Mouse (Mus musculus) midbrain, embryonic 12.5 days (tissue): ENCODE data around the gene Foxr1. TPM values are rescaled to one million over a fixed set of nuclear protein-coding genes. Genes with fewer than 3 reads are reported as not detected.
"Not testable (repeated sequence)": the region's sequence is repeated elsewhere in the genome, so short reads cannot be mapped to it uniquely, and the experiment has no call there.

ENCODE experiments used
- ATAC-seq: fragments of 200-750 bp; cut with Nextera tagmentation; 2 replicates; pipeline ENCODE4 v1.8.0; 2017; ENCODE audit warnings: low read depth, moderate TSS enrichment, moderate library complexity; ENCODE audit not compliant: low FRiP score
- H3K27ac ChIP-seq: fragments of 300-500 bp; sonication (generic); replicated peaks from 2 replicates; pipeline ENCODE4 v1.5.1; 2016; ENCODE audit warnings: mild to moderate bottlenecking
- H3K27me3 ChIP-seq: fragments of 300-500 bp; sonication (generic); 2 replicates; pipeline ENCODE4 v1.6.1; 2016; ENCODE audit warnings: mild to moderate bottlenecking
- H3K36me3 ChIP-seq: fragments of 300-500 bp; sonication (generic); 2 replicates; pipeline ENCODE4 v1.6.1; 2016
- H3K4me1 ChIP-seq: fragments of 300-500 bp; sonication (generic); 2 replicates; pipeline ENCODE4 v1.6.1; 2016
- H3K4me2 ChIP-seq: fragments of 300-500 bp; sonication (generic); replicated peaks from 2 replicates; pipeline ENCODE4 v1.6.1; 2016; ENCODE audit warnings: mild to moderate bottlenecking, moderate library complexity
- H3K4me3 ChIP-seq: fragments of 300-500 bp; sonication (generic); 2 replicates; pipeline ENCODE4 v1.5.1; 2016; ENCODE audit warnings: mild to moderate bottlenecking
- H3K9ac ChIP-seq: fragments of 300-500 bp; sonication (generic); replicated peaks from 2 replicates; pipeline ENCODE4 v1.6.1; 2016; ENCODE audit warnings: mild to moderate bottlenecking, moderate library complexity
- H3K9me3 ChIP-seq: fragments of 300-500 bp; sonication (generic); 2 replicates; pipeline ENCODE4 v1.6.1; 2016; ENCODE audit warnings: mild to moderate bottlenecking
- WGBS: fragments of 180-500 bp; shearing (Covaris S2); methylation state at CpG from one replicate; pipeline ENCODE4 v1.1.7; 2016; 5-methylcytosine and 5-hydroxymethylcytosine counted together
- polyA plus RNA-seq: library from polyadenylated mRNA; unstranded; fragments of >200 nt; fragmentation: Nextera tagmentation; extraction: Ambion mirVana; gene quantifications from 2 replicates; pipeline ENCODE4 v1.2.1, GENCODE M21; 2016

Foxr1 gene
- polyA plus RNA-seq, 1 experiment from 2014 or later, result not detected

- H3K27me3 ChIP-seq, H3K9me3 ChIP-seq, ATAC-seq, H3K27ac ChIP-seq: not testable (repeated sequence)
- Histone ChIP-seq H3K4me3 (peak overlapping the region; percentile 81), H3K36me3 (peaks cover 68% of the 10 kb centered on the region), H3K9ac (peak overlapping the region; percentile 81), H3K4me1 (peaks cover 20% of the 10 kb centered on the region), H3K4me2 (peak overlapping the region; percentile 80)
- WGBS, result 80% methylated on average over 9 of the region's 9 CpGs
Observed at GRCm38 (mm10) chr9:44408693-44409092, 32.2 kb downstream of the Foxr1 start.

- peak overlapping the region; percentile 80 for H3K4me2 ChIP-seq
- peak overlapping the region; percentile 81 for H3K4me3 ChIP-seq
- peak overlapping the region; percentile 81 for H3K9ac ChIP-seq
- 0% methylated on average over 24 of the region's 24 CpGs for WGBS
- peak overlapping the region; percentile 90 for H3K27ac ChIP-seq
- peaks cover 20% of the 10 kb centered on the region for H3K4me1 ChIP-seq
- peaks cover 68% of the 10 kb centered on the region for H3K36me3 ChIP-seq
- H3K27me3 ChIP-seq, result no peaks in the 10 kb centered on the region
- H3K9me3 ChIP-seq, result no peaks in the 10 kb centered on the region
- no peak for ATAC-seq
Observed at GRCm38 (mm10) chr9:44407752-44408097, 33.2 kb downstream of the Foxr1 start.

- H3K4me1 ChIP-seq, result peaks cover 20% of the 10 kb centered on the region
- H3K27me3 ChIP-seq, result no peaks in the 10 kb centered on the region
- under 1% methylated on average over 51 of the region's 51 CpGs for WGBS
- no peaks in the 10 kb centered on the region for H3K9me3 ChIP-seq
- peak; percentile 96 for ATAC-seq
- H3K9ac ChIP-seq, result peak within 1 kb of the TSS; percentile 81
- H3K27ac ChIP-seq, result peak within 1 kb of the TSS; percentile 90
- peak within 1 kb of the TSS; percentile 80 for H3K4me2 ChIP-seq
- H3K36me3 ChIP-seq, result peaks cover 69% of the 10 kb centered on the region
- H3K4me3 ChIP-seq, result peak within 1 kb of the TSS; percentile 81
Observed at GRCm38 (mm10) chr9:44406906-44407751, 33.8 kb downstream of the Foxr1 start, which contains the start of the genes Rps25 and Trappc4. Rps25 (plus strand) TSS chr9:44407139. Trappc4 (minus strand) TSS chr9:44407600.

- H3K9me3 ChIP-seq, result no peaks in the 10 kb centered on the region
- 91% methylated on average over 3 of the region's 3 CpGs for WGBS
- peaks cover 20% of the 10 kb centered on the region for H3K4me1 ChIP-seq
- H3K9ac ChIP-seq, result no peak overlapping the region
- ATAC-seq, result no peak
- H3K4me3 ChIP-seq, result no peak overlapping the region
- peaks cover 68% of the 10 kb centered on the region for H3K36me3 ChIP-seq
- H3K4me2 ChIP-seq, result no peak overlapping the region
- no peaks in the 10 kb centered on the region for H3K27me3 ChIP-seq
- no peak overlapping the region for H3K27ac ChIP-seq
Observed at GRCm38 (mm10) chr9:44405011-44405410, 35.9 kb downstream of the Foxr1 start.

GRCm38 (mm10) chr9:44401081-44401480 lies 39.9 kb downstream of the Foxr1 start:
- Histone ChIP-seq H3K4me2 (no peak overlapping the region), H3K27ac (no peak overlapping the region), H3K4me1 (peaks cover 29% of the 10 kb centered on the region), H3K27me3 (peaks cover 10% of the 10 kb centered on the region), H3K9me3 (no peaks in the 10 kb centered on the region), H3K4me3 (no peak overlapping the region), H3K9ac (no peak overlapping the region), H3K36me3 (peaks cover 55% of the 10 kb centered on the region)
- ATAC-seq, result no peak
- WGBS, result 89% methylated on average over 4 of the region's 4 CpGs

- Histone ChIP-seq H3K27ac (no peak overlapping the region), H3K9ac (no peak overlapping the region), H3K4me3 (no peak overlapping the region), H3K36me3 (peaks cover 45% of the 10 kb centered on the region), H3K27me3 (peaks cover 10% of the 10 kb centered on the region), H3K4me2 (no peak overlapping the region), H3K9me3 (no peaks in the 10 kb centered on the region), H3K4me1 (peaks cover 21% of the 10 kb centered on the region)
- 93% methylated on average over 6 of the region's 6 CpGs for WGBS
- ATAC-seq, result no peak
Observed at GRCm38 (mm10) chr9:44399795-44400114, 41.2 kb downstream of the Foxr1 start.

GRCm38 (mm10) chr9:44399114-44399794 lies 41.7 kb downstream of the Foxr1 start:
- WGBS, result 86% methylated on average over 13 of the region's 13 CpGs
- Histone ChIP-seq H3K4me2 (no peak overlapping the region), H3K9ac (no peak overlapping the region), H3K27me3 (peaks cover 10% of the 10 kb centered on the region), H3K36me3 (peaks cover 40% of the 10 kb centered on the region), H3K27ac (no peak overlapping the region), H3K9me3 (no peaks in the 10 kb centered on the region), H3K4me3 (no peak overlapping the region), H3K4me1 (peaks cover 21% of the 10 kb centered on the region)
- no peak for ATAC-seq

GRCm38 (mm10) chr9:44398551-44398950 lies 42.4 kb downstream of the Foxr1 start:
- no peaks in the 10 kb centered on the region for H3K9me3 ChIP-seq
- ATAC-seq, result no peak
- peak overlapping the region; percentile 61 for H3K27ac ChIP-seq
- H3K4me2 ChIP-seq, result peak overlapping the region; percentile 92
- no peak overlapping the region for H3K4me3 ChIP-seq
- 82% methylated on average over 9 of the region's 9 CpGs for WGBS
- peak overlapping the region; percentile 79 for H3K9ac ChIP-seq
- peaks cover 10% of the 10 kb centered on the region for H3K27me3 ChIP-seq
- H3K36me3 ChIP-seq, result peaks cover 33% of the 10 kb centered on the region
- H3K4me1 ChIP-seq, result peaks cover 21% of the 10 kb centered on the region

- H3K4me2 ChIP-seq, result peak overlapping the region; percentile 92
- ATAC-seq, result no peak
- peak overlapping the region; percentile 61 for H3K27ac ChIP-seq
- H3K36me3 ChIP-seq, result peaks cover 29% of the 10 kb centered on the region
- H3K9ac ChIP-seq, result peak overlapping the region; percentile 79
- no peaks in the 10 kb centered on the region for H3K9me3 ChIP-seq
- peaks cover 10% of the 10 kb centered on the region for H3K27me3 ChIP-seq
- peaks cover 21% of the 10 kb centered on the region for H3K4me1 ChIP-seq
- WGBS, result 13% methylated on average over 4 of the region's 4 CpGs
- H3K4me3 ChIP-seq, result peak overlapping the region; percentile 73; the same call in 1 of the 2 replicates
Observed at GRCm38 (mm10) chr9:44398087-44398486, 42.8 kb downstream of the Foxr1 start.

- Histone ChIP-seq H3K36me3 (peaks cover 24% of the 10 kb centered on the region), H3K27ac (peak within 1 kb of the TSS; percentile 78), H3K9me3 (no peaks in the 10 kb centered on the region), H3K4me3 (peak within 1 kb of the TSS; percentile 73), H3K4me1 (peaks cover 21% of the 10 kb centered on the region), H3K9ac (peak within 1 kb of the TSS; percentile 79), H3K27me3 (peaks cover 10% of the 10 kb centered on the region), H3K4me2 (peak within 1 kb of the TSS; percentile 92)
- ATAC-seq, result peak; percentile 99
- under 1% methylated on average over 42 of the region's 43 CpGs for WGBS
Observed at GRCm38 (mm10) chr9:44396684-44397411, 44.1 kb downstream of the Foxr1 start, which contains the start of gene Slc37a4. Slc37a4 (plus strand) TSS chr9:44396852.

- no peak overlapping the region for H3K4me3 ChIP-seq
- H3K9ac ChIP-seq, result no peak overlapping the region
- ATAC-seq, result no peak
- H3K27me3 ChIP-seq, result no peaks in the 10 kb centered on the region; the same call in 1 of the 2 replicates
- no peaks in the 10 kb centered on the region for H3K9me3 ChIP-seq
- H3K4me1 ChIP-seq, result 0 out of 2 replicates have a peak, but pooled peaks cover 3% of the 10 kb centered on the region
- no peak overlapping the region for H3K4me2 ChIP-seq
- no peak overlapping the region for H3K27ac ChIP-seq
- H3K36me3 ChIP-seq, result peaks cover 58% of the 10 kb centered on the region
- WGBS, result 38% methylated on average over 4 of the region's 4 CpGs
Observed at GRCm38 (mm10) chr9:44391466-44391865, 49.5 kb downstream of the Foxr1 start.
